Mouse (Mus musculus) hematopoietic stem cell, adult 5-6 weeks (primary cell): ENCODE results near the gene Wfdc21. TPM values are rescaled to one million over a fixed set of nuclear protein-coding genes. Genes with fewer than 3 reads are reported as not detected.
A peak's percentile ranks its signal among the peaks of the same experiment; 100 is the strongest.

ENCODE experiments used
- ATAC-seq, 2 experiments: fragments of 125-278 bp in 1 of 2; replicated peaks in 1 of 2; 2 replicates each; pipeline ENCODE4 v1.8.0; 2016 to 2017; ENCODE audit warnings: inconsistent platforms in 2 of 2, mild to moderate bottlenecking in 2 of 2, moderate number of reproducible peaks in 2 of 2, low read depth in 1 of 2, moderate TSS enrichment in 1 of 2; ENCODE audit not compliant: low FRiP score in 2 of 2, poor library complexity in 2 of 2, severe bottlenecking in 2 of 2, insufficient read depth in 1 of 2, low TSS enrichment in 1 of 2
- total RNA-seq: library from RNA; stranded (forward); fragments of 172-1452, 232-1000 nt; gene quantifications from 2 replicates; pipeline ENCODE4 v1.2.3, GENCODE M21; 2017

Gene Wfdc21
- total RNA-seq, 1 experiment from 2014 or later: 44.6 TPM

- ATAC-seq: no peak
Observed at GRCm38 (mm10) chr11:83787401-83788021, 40.8 kb downstream of the Wfdc21 start.

DNA sequence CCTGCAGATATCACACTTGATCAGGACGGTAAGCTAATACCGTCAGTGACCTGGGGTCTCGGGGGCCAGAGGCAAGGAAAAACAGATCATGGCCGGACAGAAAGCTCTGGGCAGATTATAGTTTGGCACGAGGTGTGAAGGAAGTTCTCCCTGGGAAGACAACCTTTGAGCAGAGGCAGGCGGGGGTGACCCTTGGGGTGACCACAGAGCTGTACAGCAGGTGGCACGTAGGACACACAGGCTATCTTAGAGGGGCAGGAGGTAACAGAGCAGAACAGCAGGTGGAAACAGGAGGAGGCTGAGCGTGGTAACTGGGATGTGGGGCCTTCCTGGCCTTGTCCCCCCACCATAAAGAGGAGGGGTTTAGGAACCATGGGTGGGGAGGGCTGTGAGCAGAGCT is 41.6 kb downstream of the Wfdc21 start:
- no peak for ATAC-seq

DNA sequence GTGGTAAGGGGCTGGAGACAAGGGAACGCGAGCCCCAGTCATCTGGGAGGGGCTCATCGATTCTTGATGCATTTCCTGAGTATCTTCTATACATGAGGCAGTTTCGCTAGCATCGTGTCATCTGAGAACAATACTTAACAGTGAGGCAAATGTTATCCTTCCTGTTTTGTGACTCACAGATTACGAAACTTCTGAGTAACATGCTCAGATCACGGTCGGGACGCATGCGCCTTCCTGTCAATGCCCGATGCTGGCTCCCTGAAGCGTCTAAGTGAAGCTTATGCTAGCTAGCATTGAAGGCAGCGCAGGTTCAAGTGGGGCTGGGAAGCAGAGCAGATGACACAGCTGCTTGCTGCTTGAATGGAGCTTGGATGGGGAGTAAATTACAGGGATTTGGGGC is 42.5 kb downstream of the Wfdc21 start:
- ATAC-seq: peak; percentile 66 to 71

GRCm38 (mm10) chr11:83791133-83791532 is 44.4 kb downstream of the Wfdc21 start:
- ATAC-seq: no peak

- no peak for ATAC-seq
Observed at GRCm38 (mm10) chr11:83792316-83792914, 45.7 kb downstream of the Wfdc21 start.

DNA sequence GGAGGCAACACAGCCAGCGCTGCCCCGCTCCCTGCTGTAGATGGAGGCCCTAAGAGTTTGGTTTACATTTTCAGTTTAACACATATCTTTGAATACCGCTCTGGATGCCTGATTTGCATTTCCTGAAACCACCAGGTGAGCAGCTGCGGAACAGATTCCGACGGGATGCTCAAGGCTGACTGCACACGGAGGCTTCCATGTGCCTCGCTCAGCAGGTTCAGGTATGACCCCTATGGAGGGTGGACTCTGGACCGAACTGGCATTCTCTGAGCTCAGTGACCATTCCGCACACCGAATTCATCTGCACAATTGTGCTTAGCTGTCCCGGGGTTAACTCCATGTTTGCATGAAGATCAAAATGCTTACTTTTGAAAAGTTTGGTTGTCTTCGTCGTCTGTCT is 46.5 kb downstream of the Wfdc21 start:
- no peak for ATAC-seq

DNA sequence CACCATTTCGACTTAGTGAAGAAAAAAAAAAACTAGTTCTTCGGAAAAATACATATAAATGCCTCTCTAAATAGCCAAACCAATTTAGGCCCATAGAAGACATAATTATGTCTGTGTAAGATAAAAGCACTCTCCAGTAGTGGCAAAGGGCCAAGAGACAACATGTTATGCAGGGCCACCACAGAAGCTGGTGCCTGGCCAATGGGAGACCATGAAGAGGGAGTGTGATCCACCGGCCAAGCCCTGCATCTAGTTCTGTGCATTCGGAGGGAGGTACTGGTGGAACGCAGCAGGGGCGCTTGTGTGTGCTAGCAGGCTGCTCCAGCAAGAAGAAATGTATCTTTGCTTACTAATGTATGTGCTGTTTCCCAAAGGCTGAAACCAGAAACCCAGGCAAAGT is 49.4 kb downstream of the Wfdc21 start:
- ATAC-seq: no peak

DNA sequence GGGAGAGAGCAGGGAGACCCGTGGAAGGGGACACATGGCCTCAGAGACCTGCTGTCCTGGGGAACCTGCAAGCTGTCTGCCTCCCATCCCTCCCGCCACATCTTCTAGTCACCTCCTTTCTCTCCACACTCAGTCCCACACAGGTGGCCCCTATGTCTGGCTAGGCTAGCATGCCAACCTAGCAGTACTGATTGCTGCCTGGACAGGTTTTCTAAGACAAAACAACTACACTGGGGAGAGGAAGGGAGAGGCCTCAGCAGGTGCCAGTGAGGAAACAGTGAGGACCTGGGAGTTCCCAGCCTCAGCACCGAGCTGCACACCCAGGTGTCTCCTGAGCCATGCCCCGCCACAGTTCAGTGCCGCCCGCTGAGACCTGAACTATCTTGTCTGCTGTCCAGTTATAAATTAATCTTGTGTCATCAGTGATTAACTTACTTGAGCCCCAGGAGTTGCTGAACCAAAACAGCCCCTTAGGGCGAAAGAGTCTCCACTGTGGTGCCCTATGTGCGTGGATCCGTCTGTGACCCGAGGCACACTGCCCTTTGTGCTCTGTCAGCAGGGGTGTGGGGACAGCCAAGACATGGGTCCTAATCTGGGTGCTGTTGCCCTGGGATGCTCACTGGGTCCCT is 50.4 kb downstream of the Wfdc21 start:
- ATAC-seq: no peak

GRCm38 (mm10) chr11:83799871-83800430 is 53.2 kb downstream of the Wfdc21 start:
- no peak for ATAC-seq

DNA sequence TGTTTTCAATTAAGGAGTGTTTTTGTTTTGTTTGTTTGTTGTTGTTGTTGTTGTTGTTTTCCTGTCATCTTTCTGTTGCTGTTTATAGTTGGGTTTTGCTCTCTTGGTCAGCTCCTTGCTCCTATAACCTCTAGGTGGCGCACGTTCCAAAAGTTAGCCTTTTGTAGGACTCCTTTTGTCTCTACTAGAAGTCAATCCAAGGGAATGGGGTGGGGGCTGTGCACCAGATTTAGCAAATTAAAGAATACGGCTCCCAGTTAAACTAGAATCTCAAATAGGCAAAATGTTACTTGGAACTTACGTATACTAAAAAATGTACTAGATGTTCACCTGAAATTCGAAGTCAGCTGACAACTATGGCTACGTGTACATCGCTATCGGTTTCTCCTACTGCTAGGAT is 55.4 kb downstream of the Wfdc21 start:
- no peak for ATAC-seq

Other genes with a start within 250 kb of the Wfdc21 start
- gene Heatr9, start 224.8 kb upstream of the Wfdc21 start, total RNA-seq: not detected in 2 replicates
- 4.7 and 5.3 TPM in 2 replicates for gene Ccl5, start 216.4 kb upstream of the Wfdc21 start, total RNA-seq
- gene Ccl9, start 168.3 kb upstream of the Wfdc21 start, total RNA-seq: 37.3 and 43.8 TPM in 2 replicates
- 6.3 and 33.4 TPM in 2 replicates for gene Ccl6, start 153.9 kb upstream of the Wfdc21 start, total RNA-seq
- 9.7 TPM in 1 of 2 replicates, not detected in the other for gene Rpl9-ps1, start 101.3 kb upstream of the Wfdc21 start, total RNA-seq
- gene Ccl3, start 97.6 kb upstream of the Wfdc21 start, total RNA-seq: 333 and 445 TPM in 2 replicates
- gene Ccl4, start 84.4 kb upstream of the Wfdc21 start, total RNA-seq: 160 and 215 TPM in 2 replicates
- 54.2 and 80.5 TPM in 2 replicates for gene Wfdc17, start 42.9 kb upstream of the Wfdc21 start, total RNA-seq
- 6.6 and 15.4 TPM in 2 replicates for gene Wfdc18, start 37.9 kb upstream of the Wfdc21 start, total RNA-seq
- gene Heatr6, start 6.8 kb downstream of the Wfdc21 start, total RNA-seq: 14.7 and 16.0 TPM in 2 replicates
- not detected in 2 replicates for gene Hnf1b, start 103.1 kb downstream of the Wfdc21 start, total RNA-seq
- 71.9 and 90.3 TPM in 2 replicates for gene Ddx52, start 195.1 kb downstream of the Wfdc21 start, total RNA-seq
- gene Synrg, start 217.5 kb downstream of the Wfdc21 start, total RNA-seq: 17.0 and 18.2 TPM in 2 replicates